Mouse (Mus musculus) activated CD4-positive, CD25-positive, alpha-beta regulatory T cell, adult 4 months (primary cell): ENCODE measurements around the gene Atp6v0e2. TPM values are rescaled to one million over a fixed set of nuclear protein-coding genes. Genes with fewer than 3 reads are reported as not detected.

Experiments used
- ATAC-seq: one replicate; pipeline ENCODE4 v1.8.0; 2017
- polyA plus RNA-seq, 2 experiments: library from polyadenylated mRNA; unstranded; fragments of 100-300 nt; shearing (Covaris generic); gene quantifications; one replicate each; pipeline ENCODE4 v1.2.1; 2017

Atp6v0e2 gene
- polyA plus RNA-seq, 2 experiments from 2014 or later: not detected

DNA sequence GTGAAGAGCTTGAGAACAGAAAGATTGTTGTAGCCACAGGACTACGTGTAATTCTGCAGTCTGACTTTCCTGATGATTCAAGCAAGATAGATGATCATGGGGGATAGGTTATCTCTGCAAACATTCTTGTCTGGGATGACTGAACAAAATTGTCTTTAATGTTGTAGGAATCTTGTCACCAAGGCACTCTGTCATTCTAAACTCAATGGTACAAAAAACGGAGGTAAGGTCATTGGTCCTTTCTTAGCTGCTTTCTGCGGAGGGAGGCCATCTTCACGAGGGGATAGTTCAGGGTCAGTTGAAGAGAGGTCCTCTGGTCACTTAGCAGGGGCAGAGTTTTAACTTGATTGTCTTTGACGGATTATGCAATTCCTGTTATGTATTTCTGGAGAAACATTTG lies 41.3 kb downstream of the Atp6v0e2 start:
- ATAC-seq: no peak

DNA sequence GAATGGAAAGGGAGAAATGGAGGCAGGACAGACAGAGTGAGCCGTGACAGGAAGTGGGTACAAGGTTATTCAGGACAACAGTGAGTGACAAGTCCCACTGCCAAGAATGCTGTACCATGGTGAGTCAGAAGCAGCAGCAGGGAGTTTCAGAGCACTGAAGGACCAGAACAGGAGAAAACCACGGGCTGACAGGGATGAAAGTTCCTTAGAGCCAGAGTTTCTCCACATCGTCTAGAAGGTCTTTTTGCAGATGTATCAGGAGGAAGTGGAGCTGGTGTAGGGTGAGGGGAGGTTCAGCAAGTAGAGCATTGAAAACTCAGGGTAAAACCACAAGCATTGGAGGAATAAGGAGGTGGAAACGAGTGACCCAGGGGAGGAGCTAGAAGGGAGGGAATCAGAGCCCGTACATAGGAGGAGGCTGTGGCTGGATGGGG lies 41.8 kb downstream of the Atp6v0e2 start:
- peak; percentile 73 for ATAC-seq

DNA sequence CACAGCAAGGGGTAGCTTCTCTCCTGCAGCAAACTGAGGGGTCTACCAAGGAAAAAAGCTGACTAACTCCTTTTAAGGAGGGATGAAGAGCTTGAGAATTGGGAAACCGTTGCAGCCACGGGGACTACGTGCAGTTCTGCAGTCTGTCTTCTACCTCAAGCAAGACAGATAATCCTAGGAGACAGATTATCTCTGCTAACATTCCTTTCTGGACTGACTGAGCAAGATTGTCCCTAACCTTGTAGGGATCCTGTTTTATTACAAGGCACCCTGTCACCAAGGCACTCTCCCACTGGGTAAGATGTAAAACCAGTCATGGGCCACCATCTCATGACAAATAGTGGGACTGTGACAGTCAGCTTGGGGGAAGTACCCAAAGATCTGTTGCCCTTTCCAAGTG lies 43.8 kb downstream of the Atp6v0e2 start:
- ATAC-seq: no peak

DNA sequence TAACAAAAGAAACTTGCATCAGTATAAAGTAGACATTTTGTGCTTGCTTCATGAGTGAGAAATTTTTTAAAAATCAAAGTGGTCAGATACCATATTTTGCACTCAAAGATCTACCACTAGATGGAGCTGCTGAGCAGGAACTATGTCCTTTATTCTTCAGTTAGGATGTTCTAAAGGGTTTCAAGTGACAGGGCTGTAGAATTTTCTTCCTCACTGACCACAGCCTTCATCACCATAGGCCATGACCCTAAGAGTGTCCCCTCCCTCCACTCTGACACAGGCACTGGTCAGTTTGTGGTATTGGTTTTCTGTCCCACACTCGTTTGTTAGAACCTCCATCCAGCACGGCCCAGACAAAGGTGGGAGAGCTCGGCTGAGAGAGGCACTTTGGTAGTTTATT lies 44.6 kb downstream of the Atp6v0e2 start:
- no peak for ATAC-seq

DNA sequence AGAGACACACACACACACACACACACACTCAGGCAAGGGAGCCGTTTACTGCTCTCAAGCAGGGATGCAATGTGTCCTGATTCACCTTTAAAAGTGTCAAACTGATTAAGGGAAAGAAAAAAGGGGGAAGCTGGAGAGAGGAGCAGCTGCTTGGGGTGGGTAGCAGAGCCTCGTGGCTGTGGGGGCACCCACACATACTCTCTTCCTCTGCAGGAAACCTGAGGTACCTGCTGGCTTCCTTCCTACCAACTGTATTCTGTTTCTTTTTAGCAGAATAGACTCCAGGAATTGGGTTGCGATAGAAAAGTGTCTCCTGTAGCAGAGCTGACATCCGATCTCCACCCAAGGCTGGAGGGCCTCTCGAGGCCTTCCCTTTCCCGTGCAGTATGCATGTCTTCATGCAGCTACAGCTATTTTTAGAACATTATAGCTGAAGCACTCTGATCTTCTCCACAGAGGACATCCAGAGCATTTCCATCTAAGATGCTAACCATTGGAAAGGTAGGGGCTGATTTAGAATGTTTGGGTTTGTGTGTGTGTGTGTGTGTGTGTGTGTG lies 51.9 kb downstream of the Atp6v0e2 start, which contains the start of gene Gm45021:
TSS of gene Gm45021 (plus strand) at position 417 of the 557 bp plus-strand sequence.
- no peak for ATAC-seq

Other genes starting within 250 kb of the Atp6v0e2 start
- gene Krba1, start 142.0 kb upstream of the Atp6v0e2 start, polyA plus RNA-seq: 10 to 100 TPM in 1 of 2 experiments, 1 to 10 TPM in 1; 9.8 to 11.1 TPM
- gene Zfp467, start 91.8 kb upstream of the Atp6v0e2 start, polyA plus RNA-seq: 1 to 10 TPM; 7.4 to 9.7 TPM
- under 1 TPM; 0.04 to 0.55 TPM for gene Sspo, start 89.4 kb upstream of the Atp6v0e2 start, polyA plus RNA-seq
- gene Lrrc61, start 17.2 kb downstream of the Atp6v0e2 start, polyA plus RNA-seq: 10 to 100 TPM; 35.8 to 39.8 TPM
- under 1 TPM in 1 of 2 experiments, not detected in 1; 0.83 TPM for gene Rarres2, start 35.2 kb downstream of the Atp6v0e2 start, polyA plus RNA-seq
- not detected for gene Gm45021, start 52.0 kb downstream of the Atp6v0e2 start, polyA plus RNA-seq
- 1 to 10 TPM; 2.1 to 3.3 TPM for gene Repin1, start 56.3 kb downstream of the Atp6v0e2 start, polyA plus RNA-seq
- not detected for gene Gm44965, start 56.3 kb downstream of the Atp6v0e2 start, polyA plus RNA-seq
- gene Zfp775, start 64.4 kb downstream of the Atp6v0e2 start, polyA plus RNA-seq: 1 to 10 TPM; 4.8 to 6.1 TPM
- gene AI854703, start 89.1 kb downstream of the Atp6v0e2 start, polyA plus RNA-seq: 1 to 10 TPM; 1.2 to 1.7 TPM
- 100 to 1,000 TPM in 1 of 2 experiments, 10 to 100 TPM in 1; 97.4 to 135 TPM for gene Gimap8, start 109.6 kb downstream of the Atp6v0e2 start, polyA plus RNA-seq
- gene Gimap9, start 138.5 kb downstream of the Atp6v0e2 start, polyA plus RNA-seq: 100 to 1,000 TPM; 237 to 239 TPM
- 1,000 to 10,000 TPM; 1,705 to 1,816 TPM for gene Gimap4, start 146.9 kb downstream of the Atp6v0e2 start, polyA plus RNA-seq
- gene Gimap6, start 170.6 kb downstream of the Atp6v0e2 start, polyA plus RNA-seq: 100 to 1,000 TPM; 849 to 944 TPM
- gene Gm28053, start 181.0 kb downstream of the Atp6v0e2 start, polyA plus RNA-seq: 10 to 100 TPM; 42.8 to 45.0 TPM
- gene Gimap7, start 181.0 kb downstream of the Atp6v0e2 start, polyA plus RNA-seq: 100 to 1,000 TPM; 444 to 529 TPM
- gene Gimap1, start 201.4 kb downstream of the Atp6v0e2 start, polyA plus RNA-seq: 100 to 1,000 TPM; 321 to 429 TPM
- gene Gimap5, start 208.6 kb downstream of the Atp6v0e2 start, polyA plus RNA-seq: 100 to 1,000 TPM; 198 to 220 TPM
- 1,000 to 10,000 TPM; 1,102 to 1,198 TPM for gene Gimap3, start 233.2 kb downstream of the Atp6v0e2 start, polyA plus RNA-seq